Mouse (Mus musculus): ENCODE results near the gene Tubg1. TPM values are rescaled to one million over a fixed set of nuclear protein-coding genes. Genes with fewer than 3 reads are reported as not detected.

Tubg1 gene
- total and polyA plus RNA-seq, 2 experiments from 2014 or later: 39.4 to 47.4 TPM

DNA sequence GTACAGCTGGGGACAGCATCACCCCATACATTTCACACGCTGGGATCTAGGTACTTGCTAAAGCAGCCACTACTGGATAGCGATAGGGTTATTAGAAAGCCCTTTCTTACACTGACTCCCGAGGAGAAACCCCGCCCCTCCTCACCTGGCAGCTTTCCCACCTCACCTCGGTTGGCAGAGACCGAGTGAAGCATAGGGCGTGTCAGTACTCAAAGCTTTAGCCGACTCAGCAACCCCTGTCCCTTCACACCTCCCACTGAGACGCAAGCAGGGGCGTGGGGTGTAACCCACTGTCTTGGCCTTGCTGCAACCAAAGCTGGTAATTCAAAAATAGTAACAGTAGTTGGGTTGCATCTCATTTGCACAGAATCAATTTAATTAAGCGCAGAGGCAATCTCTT is 53.4 kb downstream of the Tubg1 start:
- Histone ChIP-seq H3K9ac (replicated peaks; ENCODE audit: low read depth, low read length) (no peak overlapping the region), H3K36me3 (replicated peaks; ENCODE audit: control insufficient read depth, insufficient read depth, low read length) (0 out of 2 replicates have a peak, but pooled peaks cover under 1% of the 10 kb centered on the region)

DNA sequence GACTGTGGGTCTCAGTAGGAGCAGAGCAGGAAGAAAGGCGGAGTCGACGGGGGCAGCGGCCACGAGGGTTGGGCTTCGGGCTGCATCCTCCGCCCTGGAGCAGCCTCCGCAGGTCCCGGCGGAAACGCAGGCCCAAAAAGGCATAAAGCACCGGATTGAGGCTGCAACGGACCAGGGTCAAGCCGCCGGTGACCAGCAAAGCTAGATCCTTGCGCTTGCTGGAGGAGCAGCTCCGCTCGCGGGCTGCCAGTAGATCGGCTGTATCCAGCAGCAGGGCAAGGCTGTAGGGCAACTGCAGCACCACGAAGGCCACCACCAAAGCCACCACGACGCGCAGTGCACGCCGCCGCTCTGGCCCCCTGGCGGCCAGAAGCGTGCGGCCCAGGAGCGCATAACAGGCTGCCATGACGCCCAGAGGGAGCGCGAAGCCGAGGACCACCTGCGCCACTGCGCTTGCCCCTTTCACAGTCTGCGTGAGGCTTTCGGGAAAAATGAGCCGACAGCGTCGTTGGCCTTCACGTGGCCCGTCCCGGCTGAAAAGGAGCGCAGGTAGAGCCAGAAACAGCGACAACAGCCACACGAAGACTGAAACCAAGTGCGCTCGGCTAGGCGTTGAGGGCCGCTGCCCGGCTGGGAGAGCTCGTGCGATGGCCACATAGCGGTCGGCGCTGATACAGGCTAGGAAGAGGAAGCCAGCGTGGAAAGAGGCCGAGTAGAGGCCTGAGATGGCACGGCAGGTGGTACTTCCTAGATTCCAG is 54.1 kb downstream of the Tubg1 start:
- no peaks in the 10 kb centered on the region for H3K9me3 ChIP-seq (replicated peaks; ENCODE audit: control insufficient read depth, low read length)
- 2% methylated on average over 61 of the region's 61 CpGs for WGBS
- peaks cover 36% of the 10 kb centered on the region for H3K4me1 ChIP-seq (ENCODE audit: control insufficient read depth, insufficient read depth)
- peak; percentile 79 for DNase-seq (ENCODE audit: low spot score)
- peak overlapping the region; percentile 82 for H3K27ac ChIP-seq (ENCODE audit: low read depth)
- H3K4me3 ChIP-seq (ENCODE audit: low read depth, low read length): peak overlapping the region; percentile 36
- no peak overlapping the region; the same call in 1 of the 2 replicates for H3K9ac ChIP-seq (replicated peaks; ENCODE audit: low read depth, low read length)
- H3K4me2 ChIP-seq (ENCODE audit: low read depth, low read length): peak overlapping the region; percentile 61
- peak; percentile 84 for TF ChIP-seq CTCF (IDR thresholded peaks at IDR 0.05; ENCODE audit: low read depth)
- no peak for TF ChIP-seq EP300 (IDR thresholded peaks at IDR 0.05; ENCODE audit: low read depth)
- H3K36me3 ChIP-seq (replicated peaks; ENCODE audit: control insufficient read depth, insufficient read depth, low read length): no peaks in the 10 kb centered on the region
- peaks cover 9% of the 10 kb centered on the region for H3K27me3 ChIP-seq (ENCODE audit: control insufficient read depth, insufficient read depth, low read length)
- ATAC-seq (ENCODE audit: insufficient read depth, low read depth): peak; percentile 54

More for the DNA sequence above, 53.4 kb downstream of the Tubg1 start:
- Histone ChIP-seq H3K4me2 (ENCODE audit: low read depth, low read length) (peak overlapping the region; percentile 61), H3K9me3 (replicated peaks; ENCODE audit: control insufficient read depth, low read length) (no peaks in the 10 kb centered on the region), H3K4me1 (ENCODE audit: control insufficient read depth, insufficient read depth) (peaks cover 41% of the 10 kb centered on the region), H3K4me3 (ENCODE audit: low read depth, low read length) (peak overlapping the region; percentile 36; the same call in 1 of the 2 replicates), H3K27ac (ENCODE audit: low read depth) (peak overlapping the region; percentile 82; the same call in 1 of the 2 replicates), H3K27me3 (ENCODE audit: control insufficient read depth, insufficient read depth, low read length) (peaks cover 9% of the 10 kb centered on the region)
- no peak for DNase-seq (ENCODE audit: low spot score)
- ATAC-seq (ENCODE audit: insufficient read depth, low read depth): no peak
- WGBS: 11% methylated on average over 11 of the region's 11 CpGs
- TF ChIP-seq EP300 (IDR thresholded peaks at IDR 0.05; ENCODE audit: low read depth): no peak
- no peak for TF ChIP-seq CTCF (IDR thresholded peaks at IDR 0.05; ENCODE audit: low read depth)

DNA sequence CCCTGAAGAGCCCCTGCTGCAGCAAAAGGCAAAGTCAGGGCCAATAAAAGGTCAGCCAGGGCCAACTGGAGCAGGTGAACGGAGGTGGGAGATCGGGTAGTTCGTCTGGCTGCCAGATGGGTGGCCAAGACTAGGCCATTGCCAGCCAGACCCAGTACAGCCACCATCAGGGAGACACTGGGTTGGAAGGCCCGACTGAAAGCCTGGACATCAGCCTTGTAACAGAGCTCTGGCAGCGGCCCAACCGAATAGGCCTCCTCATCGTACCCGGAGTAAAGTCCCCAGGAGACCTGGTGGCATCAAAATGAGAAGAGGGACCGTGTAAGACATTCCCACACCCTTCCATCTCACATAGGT is 54.6 kb downstream of the Tubg1 start:
- DNase-seq (ENCODE audit: low spot score) (no peak), ATAC-seq (ENCODE audit: insufficient read depth, low read depth) (no peak)
- Histone ChIP-seq H3K4me2 (ENCODE audit: low read depth, low read length) (peak overlapping the region; percentile 61), H3K27ac (ENCODE audit: low read depth) (no peak overlapping the region), H3K9me3 (replicated peaks; ENCODE audit: control insufficient read depth, low read length) (no peaks in the 10 kb centered on the region), H3K9ac (replicated peaks; ENCODE audit: low read depth, low read length) (no peak overlapping the region), H3K27me3 (ENCODE audit: control insufficient read depth, insufficient read depth, low read length) (peaks cover 9% of the 10 kb centered on the region), H3K36me3 (replicated peaks; ENCODE audit: control insufficient read depth, insufficient read depth, low read length) (no peaks in the 10 kb centered on the region), H3K4me3 (ENCODE audit: low read depth, low read length) (peak overlapping the region; percentile 36), H3K4me1 (ENCODE audit: control insufficient read depth, insufficient read depth) (peaks cover 30% of the 10 kb centered on the region)
- TF ChIP-seq CTCF (IDR thresholded peaks at IDR 0.05; ENCODE audit: low read depth) (no peak), EP300 (IDR thresholded peaks at IDR 0.05; ENCODE audit: low read depth) (no peak)
- 30% methylated on average over 9 of the region's 9 CpGs for WGBS

DNA sequence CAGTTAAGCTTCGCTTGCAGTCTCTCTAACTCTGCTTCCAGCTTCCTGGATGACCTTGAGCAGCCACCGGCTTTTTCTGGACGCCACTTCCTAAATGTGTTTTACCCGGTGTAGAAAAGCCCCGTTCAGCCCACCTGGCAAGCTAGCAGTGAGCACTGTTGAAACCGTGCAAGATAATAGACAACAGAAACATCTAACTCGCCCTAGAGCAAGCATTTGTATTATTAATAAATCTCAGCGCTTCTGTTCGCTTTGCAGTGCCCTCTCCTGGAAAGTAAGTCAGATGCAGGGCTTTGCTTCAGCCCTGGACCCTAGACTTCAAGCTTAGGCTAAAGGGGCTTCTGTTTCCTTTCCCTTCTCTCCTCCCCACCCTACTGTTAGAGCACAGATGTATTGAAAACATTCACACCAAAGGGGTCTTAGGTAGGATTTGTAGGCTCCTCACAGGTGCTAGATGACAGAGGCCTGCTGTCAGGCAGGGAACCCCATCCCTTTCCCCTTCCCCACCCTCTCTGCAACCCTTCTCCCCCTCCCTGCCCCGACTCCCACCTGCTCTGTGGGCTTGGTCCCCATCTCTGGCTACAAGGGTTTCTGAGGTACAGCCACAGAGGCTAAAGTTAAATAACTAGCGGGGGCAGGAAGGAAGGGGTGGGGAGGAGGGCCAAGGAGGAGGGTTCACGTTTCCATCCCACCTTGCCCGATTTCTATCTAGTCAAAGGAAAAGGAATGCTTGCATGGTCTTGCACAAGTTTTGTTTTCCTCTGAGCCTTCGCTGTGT is 55.3 kb downstream of the Tubg1 start, which contains the start of gene Ccr10:
TSS of gene Ccr10 (minus strand) at position 593 of the 778 bp plus-strand sequence.
- Histone ChIP-seq H3K4me3 (ENCODE audit: low read depth, low read length) (peak within 1 kb of the TSS; percentile 36), H3K9me3 (replicated peaks; ENCODE audit: control insufficient read depth, low read length) (no peaks in the 10 kb centered on the region), H3K4me1 (ENCODE audit: control insufficient read depth, insufficient read depth) (peaks cover 26% of the 10 kb centered on the region), H3K4me2 (ENCODE audit: low read depth, low read length) (peak within 1 kb of the TSS; percentile 61), H3K27ac (ENCODE audit: low read depth) (no peak within 1 kb of the TSS), H3K36me3 (replicated peaks; ENCODE audit: control insufficient read depth, insufficient read depth, low read length) (no peaks in the 10 kb centered on the region), H3K9ac (replicated peaks; ENCODE audit: low read depth, low read length) (no peak within 1 kb of the TSS; the same call in 1 of the 2 replicates), H3K27me3 (ENCODE audit: control insufficient read depth, insufficient read depth, low read length) (peaks cover 9% of the 10 kb centered on the region)
- no peak for ATAC-seq (ENCODE audit: insufficient read depth, low read depth)
- 20% methylated on average over 14 of the region's 14 CpGs for WGBS
- no peak for TF ChIP-seq EP300 (IDR thresholded peaks at IDR 0.05; ENCODE audit: low read depth)
- peak; percentile 59 for TF ChIP-seq CTCF (IDR thresholded peaks at IDR 0.05; ENCODE audit: low read depth)
- DNase-seq (ENCODE audit: low spot score): peak; percentile 71

DNA sequence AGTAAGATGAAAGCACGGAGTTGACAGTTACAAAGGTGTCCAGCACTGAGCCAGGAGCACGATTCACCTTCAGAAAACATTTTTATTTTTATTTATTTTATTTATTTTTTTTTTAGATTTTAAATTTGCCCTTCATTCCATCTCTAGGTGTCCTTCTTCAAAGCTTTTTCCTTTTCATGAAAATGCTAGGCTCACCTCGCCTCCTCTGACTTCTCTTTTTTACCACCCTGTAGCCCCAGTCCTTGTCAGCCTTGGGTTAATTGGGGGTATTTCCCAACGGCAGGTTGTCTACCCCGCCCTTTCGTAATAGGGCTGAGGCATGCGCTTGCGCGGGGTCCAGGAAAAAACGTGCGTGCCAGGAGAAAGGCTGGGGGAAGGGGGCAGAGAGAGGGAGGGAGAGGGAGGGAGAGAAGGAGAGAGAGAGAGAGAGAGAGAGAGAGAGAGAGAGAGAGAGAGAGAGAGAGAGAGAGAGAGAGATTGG is 55.9 kb downstream of the Tubg1 start:
- no peak overlapping the region for H3K27ac ChIP-seq (ENCODE audit: low read depth)
- H3K36me3 ChIP-seq (replicated peaks; ENCODE audit: control insufficient read depth, insufficient read depth, low read length): no peaks in the 10 kb centered on the region
- H3K4me2 ChIP-seq (ENCODE audit: low read depth, low read length): peak overlapping the region; percentile 61
- peaks cover 26% of the 10 kb centered on the region for H3K4me1 ChIP-seq (ENCODE audit: control insufficient read depth, insufficient read depth)
- ATAC-seq (ENCODE audit: insufficient read depth, low read depth) (no peak), DNase-seq (ENCODE audit: low spot score) (no peak)
- no peak overlapping the region for H3K9ac ChIP-seq (replicated peaks; ENCODE audit: low read depth, low read length)
- WGBS: 15% methylated on average over 11 of the region's 11 CpGs
- H3K27me3 ChIP-seq (ENCODE audit: control insufficient read depth, insufficient read depth, low read length): peaks cover 9% of the 10 kb centered on the region
- TF ChIP-seq CTCF (IDR thresholded peaks at IDR 0.05; ENCODE audit: low read depth) (no peak), EP300 (IDR thresholded peaks at IDR 0.05; ENCODE audit: low read depth) (no peak)
- H3K9me3 ChIP-seq (replicated peaks; ENCODE audit: control insufficient read depth, low read length): no peaks in the 10 kb centered on the region
- H3K4me3 ChIP-seq (ENCODE audit: low read depth, low read length): peak overlapping the region; percentile 28

Small RNAs within 50 kb of the gene (microRNA-seq; reads per million reads assigned to microRNA genes)
- not detected for gene Gm27626

Other genes with a start within 250 kb of the Tubg1 start
- gene Stat3, start 180.4 kb upstream of the Tubg1 start, total RNA-seq (2014; rRNA removed; ENCODE audit: low replicate concordance): 105 and 128 TPM in 2 replicates
- gene Stat3, start 180.4 kb upstream of the Tubg1 start, polyA plus RNA-seq (2015; fragmentation: Nextera tagmentation; extraction: Ambion mirVana): 53.5 and 65.7 TPM in 2 replicates
- 274 and 305 TPM in 2 replicates for gene Cavin1, start 149.1 kb upstream of the Tubg1 start, total RNA-seq (2014; rRNA removed; ENCODE audit: low replicate concordance)
- gene Cavin1, start 149.1 kb upstream of the Tubg1 start, polyA plus RNA-seq (2015; fragmentation: Nextera tagmentation; extraction: Ambion mirVana): 401 and 442 TPM in 2 replicates
- 57.0 and 57.1 TPM in 2 replicates for gene Atp6v0a1, start 110.5 kb upstream of the Tubg1 start, total RNA-seq (2014; rRNA removed; ENCODE audit: low replicate concordance)
- 49.2 and 50.3 TPM in 2 replicates for gene Atp6v0a1, start 110.5 kb upstream of the Tubg1 start, polyA plus RNA-seq (2015; fragmentation: Nextera tagmentation; extraction: Ambion mirVana)
- 15.8 and 20.2 TPM in 2 replicates for gene Naglu, start 49.9 kb upstream of the Tubg1 start, total RNA-seq (2014; rRNA removed; ENCODE audit: low replicate concordance)
- gene Naglu, start 49.9 kb upstream of the Tubg1 start, polyA plus RNA-seq (2015; fragmentation: Nextera tagmentation; extraction: Ambion mirVana): 10.3 and 12.0 TPM in 2 replicates
- gene Hsd17b1, start 41.5 kb upstream of the Tubg1 start, total RNA-seq (2014; rRNA removed; ENCODE audit: low replicate concordance): not detected in 2 replicates
- 0.08 TPM in 1 of 2 replicates, not detected in the other for gene Hsd17b1, start 41.5 kb upstream of the Tubg1 start, polyA plus RNA-seq (2015; fragmentation: Nextera tagmentation; extraction: Ambion mirVana)
- 44.6 and 64.1 TPM in 2 replicates for gene Coasy, start 37.4 kb upstream of the Tubg1 start, total RNA-seq (2014; rRNA removed; ENCODE audit: low replicate concordance)
- gene Coasy, start 37.4 kb upstream of the Tubg1 start, polyA plus RNA-seq (2015; fragmentation: Nextera tagmentation; extraction: Ambion mirVana): 26.8 and 26.9 TPM in 2 replicates
- gene Mlx, start 32.7 kb upstream of the Tubg1 start, total RNA-seq (2014; rRNA removed; ENCODE audit: low replicate concordance): 21.8 and 46.6 TPM in 2 replicates
- gene Mlx, start 32.7 kb upstream of the Tubg1 start, polyA plus RNA-seq (2015; fragmentation: Nextera tagmentation; extraction: Ambion mirVana): 26.7 and 29.0 TPM in 2 replicates
- 1.2 and 7.3 TPM in 2 replicates for gene Psmc3ip, start 24.5 kb upstream of the Tubg1 start, total RNA-seq (2014; rRNA removed; ENCODE audit: low replicate concordance)
- 10.3 and 12.0 TPM in 2 replicates for gene Psmc3ip, start 24.5 kb upstream of the Tubg1 start, polyA plus RNA-seq (2015; fragmentation: Nextera tagmentation; extraction: Ambion mirVana)
- 44.8 and 47.6 TPM in 2 replicates for gene Retreg3, start within 50 bp of the Tubg1 start, total RNA-seq (2014; rRNA removed; ENCODE audit: low replicate concordance)
- 11.3 and 11.7 TPM in 2 replicates for gene Retreg3, start within 50 bp of the Tubg1 start, polyA plus RNA-seq (2015; fragmentation: Nextera tagmentation; extraction: Ambion mirVana)
- gene Tubg2, start 36.0 kb downstream of the Tubg1 start, total RNA-seq (2014; rRNA removed; ENCODE audit: low replicate concordance): 0.08 TPM in 1 of 2 replicates, not detected in the other
- 1.8 and 2.1 TPM in 2 replicates for gene Tubg2, start 36.0 kb downstream of the Tubg1 start, polyA plus RNA-seq (2015; fragmentation: Nextera tagmentation; extraction: Ambion mirVana)
- gene Cntnap1, start 50.6 kb downstream of the Tubg1 start, total RNA-seq (2014; rRNA removed; ENCODE audit: low replicate concordance): 0.54 and 1.4 TPM in 2 replicates
- gene Cntnap1, start 50.6 kb downstream of the Tubg1 start, polyA plus RNA-seq (2015; fragmentation: Nextera tagmentation; extraction: Ambion mirVana): 0.20 and 0.21 TPM in 2 replicates
- 22.0 and 23.2 TPM in 2 replicates for gene Plekhh3, start 51.4 kb downstream of the Tubg1 start, total RNA-seq (2014; rRNA removed; ENCODE audit: low replicate concordance)
- gene Plekhh3, start 51.4 kb downstream of the Tubg1 start, polyA plus RNA-seq (2015; fragmentation: Nextera tagmentation; extraction: Ambion mirVana): 9.5 and 10.6 TPM in 2 replicates
- gene Ccr10, start 55.5 kb downstream of the Tubg1 start, total RNA-seq (2014; rRNA removed; ENCODE audit: low replicate concordance): 0.19 TPM in 1 of 2 replicates, not detected in the other
- 0.31 and 0.52 TPM in 2 replicates for gene Ccr10, start 55.5 kb downstream of the Tubg1 start, polyA plus RNA-seq (2015; fragmentation: Nextera tagmentation; extraction: Ambion mirVana)
- gene Ezh1, start 106.5 kb downstream of the Tubg1 start, total RNA-seq (2014; rRNA removed; ENCODE audit: low replicate concordance): 12.0 and 16.4 TPM in 2 replicates
- gene Ezh1, start 106.5 kb downstream of the Tubg1 start, polyA plus RNA-seq (2015; fragmentation: Nextera tagmentation; extraction: Ambion mirVana): 12.1 and 13.1 TPM in 2 replicates
- gene Ramp2, start 126.1 kb downstream of the Tubg1 start, total RNA-seq (2014; rRNA removed; ENCODE audit: low replicate concordance): 159 and 253 TPM in 2 replicates
- 181 and 182 TPM in 2 replicates for gene Ramp2, start 126.1 kb downstream of the Tubg1 start, polyA plus RNA-seq (2015; fragmentation: Nextera tagmentation; extraction: Ambion mirVana)
- 99.2 and 116 TPM in 2 replicates for gene Vps25, start 133.8 kb downstream of the Tubg1 start, total RNA-seq (2014; rRNA removed; ENCODE audit: low replicate concordance)
- 125 and 130 TPM in 2 replicates for gene Vps25, start 133.8 kb downstream of the Tubg1 start, polyA plus RNA-seq (2015; fragmentation: Nextera tagmentation; extraction: Ambion mirVana)
- 2.0 and 3.2 TPM in 2 replicates for gene Wnk4, start 140.6 kb downstream of the Tubg1 start, total RNA-seq (2014; rRNA removed; ENCODE audit: low replicate concordance)
- 3.8 and 4.0 TPM in 2 replicates for gene Wnk4, start 140.6 kb downstream of the Tubg1 start, polyA plus RNA-seq (2015; fragmentation: Nextera tagmentation; extraction: Ambion mirVana)
- not detected in 2 replicates for gene Cntd1, start 159.1 kb downstream of the Tubg1 start, total RNA-seq (2014; rRNA removed; ENCODE audit: low replicate concordance)
- gene Cntd1, start 159.1 kb downstream of the Tubg1 start, polyA plus RNA-seq (2015; fragmentation: Nextera tagmentation; extraction: Ambion mirVana): 0.22 and 0.56 TPM in 2 replicates
- gene Coa3, start 159.2 kb downstream of the Tubg1 start, total RNA-seq (2014; rRNA removed; ENCODE audit: low replicate concordance): 175 and 216 TPM in 2 replicates
- 189 and 206 TPM in 2 replicates for gene Coa3, start 159.2 kb downstream of the Tubg1 start, polyA plus RNA-seq (2015; fragmentation: Nextera tagmentation; extraction: Ambion mirVana)
- gene Becn1, start 182.3 kb downstream of the Tubg1 start, total RNA-seq (2014; rRNA removed; ENCODE audit: low replicate concordance): 73.0 and 88.2 TPM in 2 replicates
- gene Becn1, start 182.3 kb downstream of the Tubg1 start, polyA plus RNA-seq (2015; fragmentation: Nextera tagmentation; extraction: Ambion mirVana): 98.9 and 107 TPM in 2 replicates
- gene Psme3, start 196.3 kb downstream of the Tubg1 start, total RNA-seq (2014; rRNA removed; ENCODE audit: low replicate concordance): 44.7 and 52.2 TPM in 2 replicates
- gene Psme3, start 196.3 kb downstream of the Tubg1 start, polyA plus RNA-seq (2015; fragmentation: Nextera tagmentation; extraction: Ambion mirVana): 47.8 and 52.0 TPM in 2 replicates
- gene Aoc2, start 205.1 kb downstream of the Tubg1 start, total RNA-seq (2014; rRNA removed; ENCODE audit: low replicate concordance): 1.8 and 2.0 TPM in 2 replicates
- 0.16 and 0.30 TPM in 2 replicates for gene Aoc2, start 205.1 kb downstream of the Tubg1 start, polyA plus RNA-seq (2015; fragmentation: Nextera tagmentation; extraction: Ambion mirVana)
- 14.4 and 23.9 TPM in 2 replicates for gene Aoc3, start 210.7 kb downstream of the Tubg1 start, total RNA-seq (2014; rRNA removed; ENCODE audit: low replicate concordance)
- 2.5 and 2.8 TPM in 2 replicates for gene Aoc3, start 210.7 kb downstream of the Tubg1 start, polyA plus RNA-seq (2015; fragmentation: Nextera tagmentation; extraction: Ambion mirVana)
- gene G6pc, start 247.6 kb downstream of the Tubg1 start, total RNA-seq (2014; rRNA removed; ENCODE audit: low replicate concordance): 0.50 TPM in 1 of 2 replicates, not detected in the other
- 0.05 TPM in 1 of 2 replicates, not detected in the other for gene G6pc, start 247.6 kb downstream of the Tubg1 start, polyA plus RNA-seq (2015; fragmentation: Nextera tagmentation; extraction: Ambion mirVana)

Data from heart, postnatal 0 days (tissue).